Mouse (Mus musculus) olfactory bulb, adult 2 months (tissue): ENCODE results near the gene Itga3.

ENCODE experiments used
- CTCF ChIP-seq: fragments of 200-500 bp; IDR thresholded peaks from 2 replicates; pipeline ENCODE4 v1.5.1; 2012; ENCODE audit warnings: low read depth, mild to moderate bottlenecking, low read length, moderate library complexity; ENCODE audit not compliant: insufficient read depth
- POLR2A ChIP-seq: fragments of 200-500 bp; IDR thresholded peaks from 2 replicates; pipeline ENCODE4 v1.6.1; 2012; ENCODE audit warnings: mild to moderate bottlenecking, low read depth, low read length, moderate library complexity; ENCODE audit not compliant: insufficient read depth

DNA sequence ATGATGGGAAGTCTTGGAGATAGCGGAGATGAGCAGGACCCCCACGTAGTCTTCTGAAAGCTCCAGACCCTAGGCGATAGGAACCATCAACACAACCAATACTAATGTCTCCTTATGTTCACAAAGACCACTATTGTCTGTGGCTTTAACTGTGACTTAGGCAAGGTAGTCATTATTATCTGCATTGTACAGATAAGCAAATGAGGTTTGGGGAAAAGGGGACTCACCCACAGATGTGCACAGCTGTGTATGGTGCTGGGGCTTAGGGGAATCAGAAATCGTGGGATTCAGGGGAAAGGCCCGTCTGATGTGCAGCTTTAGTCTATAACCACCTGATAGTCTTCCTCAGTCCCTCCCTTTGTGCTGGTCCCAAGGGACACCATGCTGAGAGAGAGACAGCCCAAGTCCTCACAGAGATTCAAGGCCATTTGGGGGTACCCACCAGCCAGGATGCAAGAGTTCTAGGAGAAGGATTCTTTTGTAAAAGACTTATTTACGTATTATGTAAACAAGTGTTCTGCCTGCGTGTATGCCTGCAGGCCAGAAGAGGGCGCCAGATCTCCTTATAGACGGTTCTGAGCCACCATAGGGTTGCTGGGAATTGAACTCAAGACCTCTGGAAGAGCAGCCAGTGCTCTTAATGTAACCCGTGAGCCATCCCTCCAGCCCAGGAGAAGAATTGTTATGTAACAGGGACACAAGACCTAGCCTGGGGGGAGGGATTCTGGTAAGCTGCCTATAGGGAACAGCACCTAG is 54.2 kb downstream of the Itga3 start:
- TF ChIP-seq POLR2A (no peak), CTCF (no peak)
